Mouse (Mus musculus) yolk sac, embryonic 10.5 days (tissue): ENCODE results near the gene Ribc2.

Experiments
- DNase-seq: peaks from one replicate; pipeline ENCODE4 v3.0.0-alpha.2; 2017; ENCODE audit warnings: low spot score

The Ribc2 gene

DNA sequence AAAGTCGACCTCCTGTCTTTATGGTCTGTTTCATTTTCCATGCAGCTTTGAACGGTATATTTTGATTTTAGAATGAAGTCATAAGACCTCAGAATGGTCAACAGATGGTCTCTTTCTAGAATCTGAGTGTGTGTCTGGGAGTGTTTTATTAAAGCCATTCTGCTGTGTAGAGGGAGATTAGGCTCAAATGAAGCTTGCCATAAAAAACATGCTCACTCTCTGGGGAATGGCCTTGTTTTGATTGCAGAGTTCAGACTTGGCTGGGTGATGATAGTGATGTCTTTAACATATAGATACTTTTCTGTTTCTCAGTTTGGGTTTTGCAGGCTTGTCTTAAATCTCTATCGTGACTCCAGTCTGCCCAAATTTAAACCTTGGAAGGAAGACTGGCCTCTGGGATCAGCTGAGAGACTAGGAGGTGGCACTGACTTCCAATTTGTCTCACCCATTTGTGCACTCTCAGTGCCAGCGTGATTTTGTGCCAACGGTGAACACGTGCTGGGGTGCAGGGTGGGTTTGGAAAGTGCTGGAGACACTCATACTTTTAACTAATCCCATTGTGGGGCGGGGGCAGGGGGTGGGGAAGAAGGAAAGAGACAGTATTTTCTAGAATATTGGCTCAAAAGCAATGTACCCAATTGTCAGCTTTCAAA, 47.8 kb downstream of the Ribc2 start:
- DNase-seq = no peak

DNA sequence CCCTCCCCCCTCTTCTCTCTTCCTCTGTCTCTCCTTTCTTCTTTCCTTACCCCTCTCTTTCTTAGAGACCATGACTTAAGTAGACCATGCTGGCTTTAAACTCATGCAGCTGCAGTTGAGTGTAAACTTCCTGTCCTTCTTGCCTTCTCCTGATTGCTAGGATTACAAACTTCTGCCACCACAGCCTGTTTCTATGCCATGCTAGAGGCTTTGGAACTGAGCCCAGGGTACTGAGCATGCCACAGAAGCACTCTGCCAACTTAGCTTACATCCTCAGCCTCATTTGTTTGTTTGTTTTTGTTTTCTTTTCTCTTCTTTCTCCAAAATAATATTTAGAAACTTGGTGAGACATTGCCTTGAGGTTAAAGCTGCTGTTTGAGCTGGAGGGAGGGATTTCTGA, 48.5 kb downstream of the Ribc2 start:
- DNase-seq = no peak

DNA sequence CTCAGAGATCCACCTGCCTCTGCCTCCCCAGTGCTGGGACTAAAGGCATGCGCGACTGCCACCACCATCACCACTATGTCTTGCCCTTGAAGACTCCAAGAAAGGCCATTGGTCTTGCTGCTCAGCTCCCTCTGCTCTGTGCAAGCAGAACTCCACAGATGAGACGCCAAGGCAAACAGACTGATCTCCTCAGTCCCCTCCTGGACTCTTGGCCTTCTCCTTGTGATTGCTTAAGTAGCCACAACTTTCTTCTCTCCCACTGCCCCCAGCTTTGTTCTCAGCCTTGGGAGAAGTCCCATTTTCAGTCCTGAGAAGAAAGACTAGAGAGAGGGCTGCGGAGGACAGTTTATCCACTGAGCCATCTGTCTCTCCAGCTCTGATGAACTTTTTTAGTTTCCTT, 50.2 kb downstream of the Ribc2 start:
- DNase-seq = no peak

DNA sequence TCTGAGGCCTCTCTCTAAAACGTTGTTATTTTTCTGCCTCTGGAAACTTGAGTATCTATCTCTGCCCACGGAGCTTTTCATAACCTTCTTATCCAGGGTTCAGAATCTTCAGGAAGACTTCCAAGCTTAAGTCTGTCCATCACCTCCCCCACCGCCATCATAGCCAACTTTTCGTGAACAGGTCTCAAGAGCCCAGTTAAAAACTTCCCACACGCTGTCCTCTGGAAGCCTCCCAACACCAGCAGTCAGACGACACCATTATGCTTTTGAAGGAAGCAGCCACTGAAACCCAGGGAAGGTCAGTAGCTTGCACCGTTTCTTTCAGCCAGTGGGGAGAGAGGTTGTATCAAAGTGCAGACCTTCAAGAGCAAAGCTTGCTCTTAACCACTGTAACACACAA, 55.0 kb downstream of the Ribc2 start:
- no peak for DNase-seq

DNA sequence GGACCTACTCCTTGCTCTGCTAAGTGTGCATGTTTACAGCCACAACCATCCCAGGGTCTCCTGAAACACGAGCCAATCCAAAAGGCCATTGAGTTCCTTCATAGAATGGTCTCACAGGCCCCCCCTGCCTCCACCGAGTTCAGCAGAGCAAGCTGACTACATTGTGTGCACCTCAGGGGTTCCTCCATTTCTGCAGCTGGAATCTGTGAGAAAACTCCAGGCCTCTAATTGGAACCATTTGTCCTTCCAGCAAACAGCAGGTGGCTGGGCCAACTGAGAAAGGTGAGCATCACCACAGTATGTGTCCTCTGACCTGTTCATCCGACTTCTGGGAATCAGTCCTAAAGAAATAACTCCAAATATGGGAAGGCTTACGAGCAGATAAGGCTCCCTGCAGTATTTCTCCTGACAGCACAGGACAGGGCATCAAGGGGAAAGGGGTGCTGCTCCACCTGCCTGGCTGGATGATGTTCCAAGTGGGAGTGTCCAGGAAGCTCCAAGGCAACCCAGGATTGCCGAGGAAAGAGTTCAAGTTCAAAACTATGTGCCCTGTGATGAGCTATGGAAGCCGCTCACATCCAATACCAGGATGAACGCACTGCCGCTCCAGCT, 56.4 kb downstream of the Ribc2 start:
- no peak for DNase-seq
